Mouse (Mus musculus): Measurements from ENCODE around the gene 2210016L21Rik. TPM values are rescaled to one million over a fixed set of nuclear protein-coding genes. Genes with fewer than 3 reads are reported as not detected.

The 2210016L21Rik gene
- polyA plus RNA-seq, 1 experiment from 2014 or later: 38.5 TPM

- no peak overlapping the region for H3K4me3 ChIP-seq (ENCODE audit: control insufficient read depth in 1 of 2, insufficient read depth in 1 of 2, low read depth in 1 of 2, low read length in 2 of 2)
- ATAC-seq (ENCODE audit: insufficient number of reproducible peaks, insufficient read depth, low FRiP score, low read depth): no peak
- peaks cover 7 to 8% of the 10 kb centered on the region in 2 experiments for H3K4me1 ChIP-seq (ENCODE audit: control insufficient read depth in 2 of 2, insufficient read depth in 2 of 2, low read length in 2 of 2)
- 58% methylated on average over 13 of the region's 13 CpGs for WGBS
- no peak overlapping the region for H3K9ac ChIP-seq (ENCODE audit: low read length)
- H3K9me3 ChIP-seq (ENCODE audit: control insufficient read depth, low read length): no peaks in the 10 kb centered on the region
- H3K27ac ChIP-seq (replicated peaks in 1 of 2; ENCODE audit: control insufficient read depth in 1 of 2, insufficient read depth in 1 of 2, low read depth in 2 of 2, low read length in 2 of 2): no peak overlapping the region
- peaks cover 30% of the 10 kb centered on the region for H3K27me3 ChIP-seq (ENCODE audit: control insufficient read depth, insufficient read depth, low read length)
- no peaks in the 10 kb centered on the region for H3K36me3 ChIP-seq (ENCODE audit: control insufficient read depth, insufficient read depth, low read length)
- no peak overlapping the region for H3K4me2 ChIP-seq (ENCODE audit: low read length)
These were observed 27.8 kb downstream of the 2210016L21Rik start for GRCm38 (mm10) chr5:114969609-114970215.

GRCm38 (mm10) chr5:114970824-114971227 lies 28.9 kb downstream of the 2210016L21Rik start, which contains the start of gene Hnf1a:
TSS of gene Hnf1a (minus strand) at chr5:114971094.
- no peak within 1 kb of the TSS for H3K27ac ChIP-seq (replicated peaks in 1 of 2; ENCODE audit: control insufficient read depth in 1 of 2, insufficient read depth in 1 of 2, low read depth in 2 of 2, low read length in 2 of 2)
- no peak within 1 kb of the TSS for H3K9ac ChIP-seq (ENCODE audit: low read length)
- WGBS: 80% methylated on average over 17 of the region's 17 CpGs
- ATAC-seq (ENCODE audit: insufficient number of reproducible peaks, insufficient read depth, low FRiP score, low read depth): no peak
- no peaks in the 10 kb centered on the region for H3K36me3 ChIP-seq (ENCODE audit: control insufficient read depth, insufficient read depth, low read length)
- no peak within 1 kb of the TSS for H3K4me2 ChIP-seq (ENCODE audit: low read length)
- H3K9me3 ChIP-seq (ENCODE audit: control insufficient read depth, low read length): no peaks in the 10 kb centered on the region
- H3K4me3 ChIP-seq (ENCODE audit: control insufficient read depth in 1 of 2, insufficient read depth in 1 of 2, low read depth in 1 of 2, low read length in 2 of 2): no peak within 1 kb of the TSS
- 0 out of 4 replicates have a peak, but pooled peaks cover 0 to 2% of the 10 kb centered on the region in 2 experiments for H3K4me1 ChIP-seq (ENCODE audit: control insufficient read depth in 2 of 2, insufficient read depth in 2 of 2, low read length in 2 of 2)
- H3K27me3 ChIP-seq (ENCODE audit: control insufficient read depth, insufficient read depth, low read length): peaks cover 30% of the 10 kb centered on the region

GRCm38 (mm10) chr5:114972201-114972600 lies 30.2 kb downstream of the 2210016L21Rik start:
- no peaks in the 10 kb centered on the region for H3K9me3 ChIP-seq (ENCODE audit: control insufficient read depth, low read length)
- no peaks in the 10 kb centered on the region for H3K36me3 ChIP-seq (ENCODE audit: control insufficient read depth, insufficient read depth, low read length)
- 77% methylated on average over 9 of the region's 9 CpGs for WGBS
- H3K27me3 ChIP-seq (ENCODE audit: control insufficient read depth, insufficient read depth, low read length): peaks cover 27% of the 10 kb centered on the region
- H3K27ac ChIP-seq (replicated peaks in 1 of 2; ENCODE audit: control insufficient read depth in 1 of 2, insufficient read depth in 1 of 2, low read depth in 2 of 2, low read length in 2 of 2): no peak overlapping the region
- H3K9ac ChIP-seq (ENCODE audit: low read length): no peak overlapping the region
- H3K4me2 ChIP-seq (ENCODE audit: low read length): no peak overlapping the region
- ATAC-seq (ENCODE audit: insufficient number of reproducible peaks, insufficient read depth, low FRiP score, low read depth): no peak
- 0 out of 4 replicates have a peak, but pooled peaks cover 0 to 2% of the 10 kb centered on the region in 2 experiments for H3K4me1 ChIP-seq (ENCODE audit: control insufficient read depth in 2 of 2, insufficient read depth in 2 of 2, low read length in 2 of 2)
- no peak overlapping the region for H3K4me3 ChIP-seq (ENCODE audit: control insufficient read depth in 1 of 2, insufficient read depth in 1 of 2, low read depth in 1 of 2, low read length in 2 of 2)

GRCm38 (mm10) chr5:114973131-114973530 lies 31.2 kb downstream of the 2210016L21Rik start:
- ATAC-seq (ENCODE audit: insufficient number of reproducible peaks, insufficient read depth, low FRiP score, low read depth): no peak
- H3K27ac ChIP-seq (replicated peaks in 1 of 2; ENCODE audit: control insufficient read depth in 1 of 2, insufficient read depth in 1 of 2, low read depth in 2 of 2, low read length in 2 of 2): no peak overlapping the region
- no peak overlapping the region for H3K4me2 ChIP-seq (ENCODE audit: low read length)
- H3K9ac ChIP-seq (ENCODE audit: low read length): no peak overlapping the region
- H3K36me3 ChIP-seq (ENCODE audit: control insufficient read depth, insufficient read depth, low read length): no peaks in the 10 kb centered on the region
- H3K27me3 ChIP-seq (ENCODE audit: control insufficient read depth, insufficient read depth, low read length): peaks cover 18% of the 10 kb centered on the region
- H3K4me3 ChIP-seq (ENCODE audit: control insufficient read depth in 1 of 2, insufficient read depth in 1 of 2, low read depth in 1 of 2, low read length in 2 of 2): no peak overlapping the region
- H3K4me1 ChIP-seq (ENCODE audit: control insufficient read depth in 2 of 2, insufficient read depth in 2 of 2, low read length in 2 of 2): no peaks in the 10 kb centered on the region
- H3K9me3 ChIP-seq (ENCODE audit: control insufficient read depth, low read length): no peaks in the 10 kb centered on the region
- 63% methylated on average over 8 of the region's 8 CpGs for WGBS

- ATAC-seq (ENCODE audit: insufficient number of reproducible peaks, insufficient read depth, low FRiP score, low read depth): no peak
- Histone ChIP-seq H3K9ac (ENCODE audit: low read length) (no peak overlapping the region), H3K4me1 (ENCODE audit: control insufficient read depth in 2 of 2, insufficient read depth in 2 of 2, low read length in 2 of 2) (peaks cover 5 to 10% of the 10 kb centered on the region in 2 experiments; a peak in 3 of 4 replicates), H3K27me3 (ENCODE audit: control insufficient read depth, insufficient read depth, low read length) (no peaks in the 10 kb centered on the region), H3K4me2 (ENCODE audit: low read length) (no peak overlapping the region), H3K4me3 (ENCODE audit: control insufficient read depth in 1 of 2, insufficient read depth in 1 of 2, low read depth in 1 of 2, low read length in 2 of 2) (no peak overlapping the region), H3K27ac (replicated peaks in 1 of 2; ENCODE audit: control insufficient read depth in 1 of 2, insufficient read depth in 1 of 2, low read depth in 2 of 2, low read length in 2 of 2) (no peak overlapping the region), H3K36me3 (ENCODE audit: control insufficient read depth, insufficient read depth, low read length) (no peaks in the 10 kb centered on the region), H3K9me3 (ENCODE audit: control insufficient read depth, low read length) (no peaks in the 10 kb centered on the region)
These were observed 35.0 kb downstream of the 2210016L21Rik start for GRCm38 (mm10) chr5:114976935-114977334.

GRCm38 (mm10) chr5:114978473-114978872 lies 36.5 kb downstream of the 2210016L21Rik start:
- Histone ChIP-seq H3K4me1 (ENCODE audit: control insufficient read depth in 2 of 2, insufficient read depth in 2 of 2, low read length in 2 of 2) (peaks cover 5 to 10% of the 10 kb centered on the region in 2 experiments; a peak in 3 of 4 replicates), H3K4me3 (ENCODE audit: control insufficient read depth in 1 of 2, insufficient read depth in 1 of 2, low read depth in 1 of 2, low read length in 2 of 2) (no peak overlapping the region), H3K27ac (replicated peaks in 1 of 2; ENCODE audit: control insufficient read depth in 1 of 2, insufficient read depth in 1 of 2, low read depth in 2 of 2, low read length in 2 of 2) (no peak overlapping the region), H3K36me3 (ENCODE audit: control insufficient read depth, insufficient read depth, low read length) (no peaks in the 10 kb centered on the region), H3K4me2 (ENCODE audit: low read length) (no peak overlapping the region), H3K9me3 (ENCODE audit: control insufficient read depth, low read length) (no peaks in the 10 kb centered on the region), H3K9ac (ENCODE audit: low read length) (no peak overlapping the region), H3K27me3 (ENCODE audit: control insufficient read depth, insufficient read depth, low read length) (no peaks in the 10 kb centered on the region)
- no peak for ATAC-seq (ENCODE audit: insufficient number of reproducible peaks, insufficient read depth, low FRiP score, low read depth)
- 59% methylated on average over 11 of the region's 11 CpGs for WGBS

GRCm38 (mm10) chr5:114978888-114979249 lies 36.9 kb downstream of the 2210016L21Rik start:
- Histone ChIP-seq H3K4me2 (ENCODE audit: low read length) (peak overlapping the region; percentile 91), H3K4me1 (ENCODE audit: control insufficient read depth in 2 of 2, insufficient read depth in 2 of 2, low read length in 2 of 2) (peaks cover 5 to 10% of the 10 kb centered on the region in 2 experiments; a peak in 3 of 4 replicates), H3K9ac (ENCODE audit: low read length) (peak overlapping the region; percentile 48; the same call in 1 of the 2 replicates), H3K36me3 (ENCODE audit: control insufficient read depth, insufficient read depth, low read length) (no peaks in the 10 kb centered on the region), H3K4me3 (ENCODE audit: control insufficient read depth in 1 of 2, insufficient read depth in 1 of 2, low read depth in 1 of 2, low read length in 2 of 2) (peak overlapping the region; percentile 43 to 44), H3K27ac (replicated peaks in 1 of 2; ENCODE audit: control insufficient read depth in 1 of 2, insufficient read depth in 1 of 2, low read depth in 2 of 2, low read length in 2 of 2) (no peak overlapping the region), H3K27me3 (ENCODE audit: control insufficient read depth, insufficient read depth, low read length) (no peaks in the 10 kb centered on the region), H3K9me3 (ENCODE audit: control insufficient read depth, low read length) (no peaks in the 10 kb centered on the region)
- 2% methylated on average over 6 of the region's 6 CpGs for WGBS
- ATAC-seq (ENCODE audit: insufficient number of reproducible peaks, insufficient read depth, low FRiP score, low read depth): no peak

Measured in heart, embryonic 14.5 days (tissue).